Mouse (Mus musculus): ENCODE results near the gene Sod1.

Sod1 gene

DNA sequence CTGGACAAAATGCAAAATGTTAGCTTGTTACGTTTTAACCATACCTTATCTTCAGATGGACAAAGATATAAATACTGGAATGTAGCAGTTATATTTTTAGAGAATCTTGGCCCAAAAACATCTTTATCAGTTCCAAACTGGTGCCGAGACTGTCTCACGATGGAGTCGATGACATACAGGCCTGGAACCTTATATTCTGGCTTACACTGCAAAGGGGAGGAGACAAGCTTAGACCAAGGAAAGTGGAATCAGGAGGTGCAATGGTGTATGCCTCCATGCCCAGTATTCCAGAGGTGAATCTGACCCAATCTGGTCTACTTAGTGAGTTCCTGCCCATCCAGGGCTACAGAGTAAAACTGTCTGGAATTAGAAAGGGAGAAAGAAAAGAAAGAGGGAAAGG lies 39.5 kb downstream of the Sod1 start:
- DNase-seq: no peak

DNA sequence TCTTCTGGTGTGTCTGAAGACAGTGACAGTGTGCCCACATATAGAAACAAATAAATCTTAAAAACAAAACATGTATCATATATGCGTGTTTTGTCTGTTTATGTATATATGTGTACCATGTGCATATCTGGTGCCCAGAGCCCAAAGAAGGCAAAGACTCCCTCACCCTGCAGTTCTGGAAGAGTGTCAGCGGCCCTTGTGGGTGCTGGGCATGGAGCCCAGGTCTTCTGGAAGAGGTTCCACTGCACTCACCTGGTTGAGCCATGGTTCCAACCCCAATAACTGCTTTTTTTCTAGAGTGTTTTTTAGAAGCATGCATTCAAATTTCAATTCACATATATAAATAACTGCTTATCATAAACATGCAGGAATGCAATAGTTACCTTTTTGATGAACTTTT lies 41.2 kb downstream of the Sod1 start:
- no peak for DNase-seq

GRCm38 (mm10) chr16:90264021-90264420 lies 43.5 kb downstream of the Sod1 start:
- DNase-seq: no peak

DNA sequence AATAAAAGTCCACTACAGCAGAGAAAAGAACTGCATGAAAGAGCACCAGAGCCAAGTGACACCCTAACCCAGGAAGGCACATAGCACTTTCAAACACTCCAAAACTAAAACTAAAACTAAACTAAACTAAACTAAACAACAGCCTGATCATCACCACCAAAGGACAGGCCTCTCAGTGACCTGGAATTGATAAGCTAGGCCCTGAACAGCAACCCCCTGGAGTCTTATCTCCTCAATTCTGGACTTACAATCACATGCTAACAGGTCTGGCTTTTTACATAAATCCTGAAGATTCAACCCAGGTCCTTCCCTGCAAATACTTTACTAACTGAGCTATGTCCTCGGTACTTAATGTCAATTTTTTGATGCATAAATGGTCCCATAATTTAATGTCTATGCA lies 44.6 kb downstream of the Sod1 start:
- DNase-seq: no peak

DNA sequence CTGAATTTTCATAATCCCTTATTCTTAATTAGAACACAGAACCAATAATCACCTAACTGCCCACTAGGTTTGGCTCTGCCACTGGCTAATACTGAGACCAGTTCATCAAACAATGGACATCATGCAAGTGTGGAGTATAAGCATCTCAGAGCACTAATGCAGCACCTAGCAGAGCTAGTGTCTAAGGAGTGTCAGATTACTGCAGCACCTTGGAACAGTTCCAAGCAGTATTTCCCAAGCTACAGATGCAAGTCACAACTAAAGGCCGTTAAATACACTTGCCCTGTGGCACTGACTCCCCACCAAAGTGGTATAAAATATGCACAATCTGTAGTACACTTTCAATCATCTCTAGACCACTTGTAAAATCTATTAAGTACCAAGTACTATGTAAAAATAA lies 46.0 kb downstream of the Sod1 start:
- no peak for DNase-seq

DNA sequence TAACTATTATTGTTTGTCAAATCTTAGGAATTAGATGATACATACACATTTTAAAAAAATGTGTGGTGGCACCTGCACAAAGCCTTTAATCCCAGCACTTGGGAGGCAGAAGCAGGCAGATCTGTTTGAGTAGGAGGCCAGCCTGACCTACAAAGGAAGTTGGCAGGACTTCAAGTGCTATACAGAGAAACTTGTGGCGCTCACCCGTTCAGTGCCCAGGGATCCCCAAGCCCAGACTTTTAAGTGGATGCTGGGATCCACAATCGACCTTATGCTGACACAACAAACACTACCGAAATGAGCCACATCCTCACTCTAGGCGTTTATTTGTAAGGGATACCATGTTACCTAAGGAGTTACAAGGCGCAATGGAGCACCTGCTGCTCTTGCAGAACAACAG lies 55.0 kb downstream of the Sod1 start:
- no peak for DNase-seq
